Mouse (Mus musculus) liver, postnatal 0 days (tissue): ENCODE measurements around the gene Ptpn5. TPM values are rescaled to one million over a fixed set of nuclear protein-coding genes. Genes with fewer than 3 reads are reported as not detected.

Experiments used
- ATAC-seq: fragments of 200-750 bp; cut with Nextera tagmentation; 2 replicates; pipeline ENCODE4 v1.8.0; 2017; ENCODE audit warnings: mild to moderate bottlenecking, moderate library complexity
- DNase-seq: peaks from one replicate; pipeline ENCODE4 v3.0.0-alpha.2; 2016
- H3K27ac ChIP-seq: fragments of 300-500 bp; sonication (generic); 2 replicates; pipeline ENCODE4 v1.5.1; 2014; ENCODE audit warnings: antibody characterized with exemption, moderate library complexity, mild to moderate bottlenecking, low read depth
- H3K27me3 ChIP-seq: fragments of 300-500 bp; sonication (generic); 2 replicates; pipeline ENCODE4 v1.6.1; 2014; ENCODE audit warnings: low read length, control low read depth, mixed read lengths; ENCODE audit not compliant: insufficient read depth
- H3K36me3 ChIP-seq: fragments of 300-500 bp; sonication (generic); replicated peaks from 2 replicates; pipeline ENCODE4 v1.6.1; 2014; ENCODE audit warnings: mild to moderate bottlenecking, control low read depth, low read length, moderate library complexity, mixed read lengths; ENCODE audit not compliant: insufficient read depth
- H3K4me1 ChIP-seq: fragments of 300-500 bp; sonication (generic); 2 replicates; pipeline ENCODE4 v1.6.1; 2014; ENCODE audit warnings: antibody characterized with exemption, mild to moderate bottlenecking, control low read depth; ENCODE audit not compliant: insufficient read depth
- H3K4me2 ChIP-seq: fragments of 300-500 bp; sonication (generic); 2 replicates; pipeline ENCODE4 v1.6.1; 2014; ENCODE audit warnings: low read depth, mild to moderate bottlenecking, low read length, moderate library complexity, mixed read lengths
- H3K4me3 ChIP-seq: fragments of 300-500 bp; sonication (generic); 2 replicates; pipeline ENCODE4 v1.5.1; 2014; ENCODE audit warnings: low read depth, low read length
- H3K9ac ChIP-seq: fragments of 300-500 bp; sonication (generic); replicated peaks from 2 replicates; pipeline ENCODE4 v1.6.1; 2014; ENCODE audit warnings: mild to moderate bottlenecking, moderate library complexity
- H3K9me3 ChIP-seq: fragments of 300-500 bp; sonication (generic); 2 replicates; pipeline ENCODE4 v1.6.1; 2016; ENCODE audit warnings: mild to moderate bottlenecking, control low read depth, low read length, mixed read lengths
- CTCF ChIP-seq: sonication (generic); IDR thresholded peaks from 2 replicates; pipeline ENCODE4 v1.5.1; 2016; ENCODE audit warnings: antibody characterized with exemption, low read depth
- EP300 ChIP-seq: IDR thresholded peaks from 2 replicates; pipeline ENCODE4 v1.6.1; 2016; ENCODE audit warnings: antibody characterized with exemption, low read depth, mild to moderate bottlenecking
- WGBS: fragments of 180-500 bp; shearing (Covaris S2); extraction: QIAGEN DNeasy Blood & Tissue Kit; methylation state at CpG from one replicate; pipeline ENCODE4 v1.1.7; 2014; ENCODE audit not compliant: insufficient replicate concordance; 5-methylcytosine and 5-hydroxymethylcytosine counted together
- polyA plus RNA-seq: library from polyadenylated mRNA; unstranded; fragments of >200 nt; fragmentation: Nextera tagmentation; extraction: Ambion mirVana; gene quantifications from 2 replicates; pipeline ENCODE4 v1.2.1, GENCODE M21; 2015

Ptpn5 gene
- polyA plus RNA-seq, 1 experiment from 2014 or later, result not detected

DNA sequence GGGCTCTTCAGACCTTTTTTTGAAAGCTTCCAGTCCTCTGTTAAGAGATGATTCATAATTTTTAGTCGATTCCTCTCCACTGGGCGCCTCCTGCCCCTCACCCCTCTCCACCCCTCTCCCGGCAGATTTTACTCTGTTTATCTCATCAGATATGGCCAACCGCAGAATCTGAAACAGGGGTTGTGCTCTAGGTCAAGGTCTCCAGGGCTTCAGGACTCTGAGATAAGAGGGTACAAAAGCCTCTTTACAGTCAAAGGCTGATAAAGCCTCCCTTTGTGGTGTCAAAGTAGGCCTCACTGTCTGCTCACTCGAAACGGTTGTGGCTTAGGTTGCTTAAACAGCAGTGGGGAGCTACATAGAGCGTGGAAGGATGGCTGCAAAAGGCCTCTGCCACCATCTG is 74.1 kb downstream of the Ptpn5 start:
- Histone ChIP-seq H3K4me3 (no peak overlapping the region), H3K4me1 (peaks cover 16% of the 10 kb centered on the region), H3K4me2 (no peak overlapping the region), H3K27ac (no peak overlapping the region), H3K27me3 (no peaks in the 10 kb centered on the region), H3K9ac (no peak overlapping the region), H3K36me3 (peaks cover 1% of the 10 kb centered on the region), H3K9me3 (no peaks in the 10 kb centered on the region)
- no peak for DNase-seq
- ATAC-seq, result 0 out of 2 replicates have a peak, but pooled peaks have one; percentile 15
- 18% methylated on average over 7 of the region's 7 CpGs for WGBS
- TF ChIP-seq CTCF (no peak), EP300 (no peak)

DNA sequence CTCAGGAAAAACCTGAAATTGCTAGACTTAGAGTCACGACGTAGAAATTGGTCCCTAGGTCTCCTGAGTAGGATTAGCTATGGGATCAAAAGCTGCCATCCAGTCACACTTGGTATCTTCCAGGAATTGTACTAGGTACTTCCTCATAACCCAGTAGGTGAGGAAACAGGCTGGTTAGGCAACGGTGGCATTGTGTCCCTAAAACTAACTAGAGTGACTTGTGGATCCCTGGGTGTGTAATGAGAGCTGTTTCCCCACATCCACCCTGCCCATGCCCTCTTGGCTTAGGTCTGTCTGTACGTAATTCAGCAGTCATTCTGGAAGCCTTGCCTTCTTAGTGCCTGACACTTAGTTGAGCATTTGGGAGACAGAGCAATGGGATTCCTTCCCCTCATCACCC is 77.2 kb downstream of the Ptpn5 start:
- Histone ChIP-seq H3K4me3 (no peak overlapping the region), H3K9ac (no peak overlapping the region), H3K4me2 (no peak overlapping the region), H3K9me3 (no peaks in the 10 kb centered on the region), H3K27me3 (no peaks in the 10 kb centered on the region), H3K27ac (no peak overlapping the region), H3K36me3 (peaks cover 5% of the 10 kb centered on the region), H3K4me1 (peaks cover 33% of the 10 kb centered on the region)
- ATAC-seq, result no peak
- TF ChIP-seq CTCF (no peak), EP300 (no peak)
- 63% methylated on average over 4 of the region's 4 CpGs for WGBS
- DNase-seq, result peak; percentile 33

- Histone ChIP-seq H3K9ac (no peak overlapping the region), H3K4me1 (peaks cover 38% of the 10 kb centered on the region), H3K4me3 (no peak overlapping the region), H3K36me3 (peaks cover 5% of the 10 kb centered on the region), H3K27me3 (no peaks in the 10 kb centered on the region), H3K4me2 (no peak overlapping the region; the same call in 1 of the 2 replicates), H3K9me3 (no peaks in the 10 kb centered on the region), H3K27ac (no peak overlapping the region)
- ATAC-seq (peak; percentile 10; the same call in 1 of the 2 replicates), DNase-seq (peak; percentile 26)
- 27% methylated on average over 9 of the region's 9 CpGs for WGBS
- TF ChIP-seq EP300 (no peak), CTCF (no peak)
These were observed 77.7 kb downstream of the Ptpn5 start for GRCm38 (mm10) chr7:47055744-47056143.

DNA sequence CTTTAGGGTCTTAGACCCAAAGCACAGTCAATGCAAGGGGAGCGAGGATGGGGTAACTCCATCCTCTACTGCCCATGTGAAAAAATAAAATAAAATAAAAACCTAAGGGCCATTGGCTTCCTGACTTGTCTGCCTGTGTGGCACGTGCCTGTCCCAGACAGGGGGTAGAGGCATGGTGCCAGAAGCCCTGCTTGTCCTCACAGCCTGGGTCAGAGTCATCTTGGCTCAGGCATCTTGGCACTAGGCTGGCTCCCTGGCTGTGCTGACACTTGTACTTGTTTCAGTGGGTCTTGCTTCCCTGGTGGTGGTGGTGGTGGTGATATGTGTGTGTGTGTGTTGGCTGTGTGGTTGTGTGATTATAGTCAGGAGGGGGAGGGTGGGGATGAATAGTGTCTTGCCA is 78.8 kb downstream of the Ptpn5 start:
- Histone ChIP-seq H3K27ac (no peak overlapping the region), H3K4me3 (no peak overlapping the region), H3K27me3 (no peaks in the 10 kb centered on the region), H3K4me1 (peaks cover 46% of the 10 kb centered on the region), H3K9ac (no peak overlapping the region), H3K36me3 (peaks cover 5% of the 10 kb centered on the region), H3K4me2 (no peak overlapping the region), H3K9me3 (no peaks in the 10 kb centered on the region)
- no peak for DNase-seq
- WGBS, result 65% methylated on average over 2 of the region's 2 CpGs
- no peak for ATAC-seq
- TF ChIP-seq CTCF (no peak), EP300 (no peak)

- DNase-seq (peak; percentile 45), ATAC-seq (no peak)
- H3K4me1 ChIP-seq, result peaks cover 40% of the 10 kb centered on the region
- WGBS, result 80% methylated on average over 15 of the region's 15 CpGs
- no peaks in the 10 kb centered on the region for H3K9me3 ChIP-seq
- H3K4me3 ChIP-seq, result no peak overlapping the region
- TF ChIP-seq CTCF, result no peak
- TF ChIP-seq EP300, result no peak
- no peaks in the 10 kb centered on the region for H3K27me3 ChIP-seq
- H3K36me3 ChIP-seq, result peaks cover 5% of the 10 kb centered on the region
- peak overlapping the region; percentile 90; the same call in 1 of the 2 replicates for H3K4me2 ChIP-seq
- H3K27ac ChIP-seq, result no peak overlapping the region
- no peak overlapping the region for H3K9ac ChIP-seq
These were observed 80.2 kb downstream of the Ptpn5 start for GRCm38 (mm10) chr7:47053287-47053686.

GRCm38 (mm10) chr7:47052276-47052675 is 81.2 kb downstream of the Ptpn5 start:
- DNase-seq (peak; percentile 49), ATAC-seq (no peak)
- H3K9me3 ChIP-seq, result no peaks in the 10 kb centered on the region
- peak overlapping the region; percentile 90 for H3K4me2 ChIP-seq
- H3K27ac ChIP-seq, result peak overlapping the region; percentile 97
- H3K4me3 ChIP-seq, result no peak overlapping the region
- H3K27me3 ChIP-seq, result no peaks in the 10 kb centered on the region
- H3K36me3 ChIP-seq, result peaks cover 5% of the 10 kb centered on the region
- H3K9ac ChIP-seq, result peak overlapping the region; percentile 32; the same call in 1 of the 2 replicates
- TF ChIP-seq EP300 (no peak), CTCF (no peak)
- 22% methylated on average over 3 of the region's 3 CpGs for WGBS
- peaks cover 40% of the 10 kb centered on the region for H3K4me1 ChIP-seq
